Mouse (Mus musculus) kidney, postnatal 25 days (tissue): ENCODE data around the gene Scgb1a1.
"Not testable (repeated sequence)": the region's sequence is repeated elsewhere in the genome, so short reads cannot be mapped to it uniquely, and the experiment has no call there.

ENCODE experiments used
- DNase-seq, 2 experiments: peaks; one replicate each; pipeline ENCODE4 v3.0.0; 2021; ENCODE audit warnings: mixed read lengths in 2 of 2

The Scgb1a1 gene

DNA sequence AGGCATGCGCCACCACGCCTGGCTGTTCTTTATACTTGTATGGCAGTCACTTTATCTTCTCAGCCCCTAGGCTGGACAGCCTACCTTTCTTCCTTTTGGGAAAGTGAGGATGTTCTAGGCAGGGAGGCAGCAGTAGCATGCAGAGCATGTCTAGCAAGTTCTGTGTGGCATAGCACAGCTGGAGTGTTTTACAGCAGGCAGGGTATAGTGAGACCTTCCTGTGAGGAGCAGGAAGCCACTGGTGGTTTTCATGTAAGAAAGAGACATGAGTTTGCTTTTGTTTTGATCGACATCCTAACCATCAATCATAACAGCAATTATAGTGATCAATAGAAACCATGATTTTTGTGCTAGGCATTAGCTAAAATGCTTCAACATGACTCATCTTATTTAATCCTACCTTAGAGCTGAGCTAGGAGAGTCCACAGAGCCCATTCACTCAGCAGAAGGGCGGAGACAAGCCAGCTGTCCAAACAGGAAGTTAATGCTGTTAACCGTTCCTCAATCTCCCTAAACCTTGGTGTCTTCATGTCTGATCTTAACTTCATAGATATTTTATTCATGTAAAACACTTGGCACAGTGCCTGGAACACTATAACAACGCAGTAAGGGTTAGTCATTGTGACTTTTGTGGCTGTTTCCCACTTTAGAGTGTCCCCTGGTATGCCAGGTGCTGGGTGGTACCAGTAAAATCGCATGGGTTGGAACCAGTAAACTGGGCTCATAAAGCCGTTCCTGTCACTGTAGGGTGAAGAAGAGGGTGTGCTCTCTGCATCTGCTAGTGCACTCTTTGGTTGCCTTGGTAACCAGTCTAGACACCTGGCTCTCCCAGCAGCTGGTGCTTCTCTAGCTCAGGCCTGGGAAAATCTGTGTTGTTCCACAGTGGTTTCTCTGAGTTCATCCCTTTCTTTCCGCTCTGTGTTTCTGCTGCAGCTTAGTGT, 21.9 kb downstream of the Scgb1a1 start:
- no peak for DNase-seq

DNA sequence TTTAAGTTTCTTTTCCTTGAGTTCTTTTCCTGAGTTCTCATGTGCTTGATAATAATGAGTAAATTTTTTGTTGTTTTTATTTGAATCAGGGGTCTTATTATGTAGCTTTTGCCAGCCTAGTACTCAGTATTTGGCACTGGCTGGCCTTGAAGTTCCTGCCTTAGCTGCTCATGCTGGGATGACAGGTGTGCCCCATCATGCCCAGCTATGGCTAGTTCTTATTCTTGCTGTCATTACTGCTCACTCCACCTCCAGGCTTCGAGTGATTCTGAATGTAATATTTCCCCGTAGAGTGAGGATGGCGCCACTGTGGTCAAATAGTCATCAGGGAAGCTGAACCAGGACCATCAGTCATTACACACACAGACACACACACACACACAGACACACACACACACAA, 23.9 kb downstream of the Scgb1a1 start:
- no peak for DNase-seq

DNA sequence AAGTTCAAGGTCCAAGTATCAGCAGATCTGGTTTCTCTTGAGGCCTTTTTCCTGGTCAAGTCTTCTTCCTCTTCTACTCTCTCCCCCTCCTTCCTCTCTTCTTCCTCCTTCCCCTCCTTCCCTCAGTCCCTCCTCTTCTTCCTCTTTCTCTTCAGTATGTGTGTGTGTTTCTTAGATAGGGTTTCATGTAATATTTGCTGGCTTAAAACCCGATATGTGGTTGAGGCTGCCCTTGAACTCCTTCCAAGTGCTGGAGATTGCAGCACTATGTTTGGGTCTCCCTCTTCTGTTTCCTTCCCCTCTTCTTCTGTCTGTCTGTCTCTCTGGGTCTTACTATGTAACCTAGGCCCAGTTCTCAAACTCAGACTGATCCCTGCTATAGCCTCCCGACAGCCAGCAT, 24.9 kb downstream of the Scgb1a1 start:
- DNase-seq: no peak

GRCm38 (mm10) chr19:9061221-9061893, 26.4 kb downstream of the Scgb1a1 start:
- peak; percentile 61 to 67 for DNase-seq

GRCm38 (mm10) chr19:9060103-9060502, 27.7 kb downstream of the Scgb1a1 start:
- no peak for DNase-seq

- no peak for DNase-seq
These were observed 28.4 kb downstream of the Scgb1a1 start for GRCm38 (mm10) chr19:9059391-9059790.

DNA sequence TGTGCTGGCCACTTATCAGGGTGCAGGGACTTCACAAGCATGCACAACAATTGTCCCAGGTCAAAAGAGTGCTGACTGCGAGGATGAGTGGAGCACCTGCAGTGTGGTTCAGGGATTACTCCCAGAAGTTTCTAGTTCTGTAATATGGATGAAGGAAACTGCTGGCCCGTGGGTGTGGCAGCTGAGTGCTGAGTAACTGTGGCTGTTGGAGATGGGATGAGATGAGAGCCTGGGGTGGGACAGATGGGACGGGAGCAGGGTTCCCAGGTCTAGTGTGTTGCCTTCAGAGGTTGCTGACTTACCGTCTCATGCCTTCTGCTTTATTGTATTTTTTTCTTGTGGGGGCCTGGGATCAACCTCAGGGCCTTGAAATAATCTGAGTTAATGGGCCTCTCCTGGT, 28.8 kb downstream of the Scgb1a1 start:
- DNase-seq: no peak

DNA sequence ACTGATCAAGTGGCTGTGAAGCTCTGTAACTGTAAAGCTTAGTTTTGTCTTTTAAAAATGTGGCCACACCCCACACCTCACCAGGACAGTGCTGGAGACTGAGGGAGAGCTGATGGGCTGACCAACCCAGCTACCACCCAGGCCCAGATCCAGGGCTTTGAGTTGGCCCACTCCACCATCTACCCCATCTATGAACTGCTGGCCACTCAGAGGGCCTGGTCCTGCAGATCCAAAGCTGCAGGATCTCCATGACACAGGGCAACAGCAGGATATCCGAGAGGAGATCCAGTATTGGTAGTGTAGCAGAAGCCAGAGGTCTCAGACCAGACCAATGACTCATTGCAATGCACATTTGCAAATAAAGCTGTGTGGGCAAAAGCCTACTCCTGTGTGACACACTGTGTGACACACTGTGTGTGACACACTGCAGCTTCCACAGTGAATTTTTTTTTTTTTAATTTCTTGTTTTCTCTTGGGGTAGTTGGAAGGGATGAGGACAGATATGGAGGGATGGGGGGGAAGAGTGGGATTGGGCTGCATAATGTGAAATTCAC, 29.4 kb downstream of the Scgb1a1 start:
- DNase-seq: no peak

DNA sequence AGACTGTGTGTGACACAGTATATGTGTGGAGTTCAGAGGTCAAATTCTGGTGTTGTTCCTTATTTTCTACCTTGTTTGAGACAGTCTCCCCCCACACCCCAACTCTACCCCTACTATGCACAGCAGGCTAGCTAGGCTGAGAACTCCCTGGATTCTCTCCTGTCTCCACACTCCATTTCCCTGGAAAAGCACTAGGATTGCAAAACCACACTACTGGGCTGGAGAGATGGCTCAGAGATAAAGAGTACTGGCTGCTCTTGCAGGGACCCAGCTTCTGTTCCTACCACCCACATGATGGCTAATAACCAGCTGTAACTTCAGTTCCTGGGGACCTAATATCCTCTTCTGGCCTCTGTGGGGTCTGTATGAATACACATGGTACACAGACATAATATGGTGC, 30.1 kb downstream of the Scgb1a1 start:
- DNase-seq: no peak

- DNase-seq: no peak
These were observed 31.9 kb downstream of the Scgb1a1 start for GRCm38 (mm10) chr19:9055703-9056355.

DNA sequence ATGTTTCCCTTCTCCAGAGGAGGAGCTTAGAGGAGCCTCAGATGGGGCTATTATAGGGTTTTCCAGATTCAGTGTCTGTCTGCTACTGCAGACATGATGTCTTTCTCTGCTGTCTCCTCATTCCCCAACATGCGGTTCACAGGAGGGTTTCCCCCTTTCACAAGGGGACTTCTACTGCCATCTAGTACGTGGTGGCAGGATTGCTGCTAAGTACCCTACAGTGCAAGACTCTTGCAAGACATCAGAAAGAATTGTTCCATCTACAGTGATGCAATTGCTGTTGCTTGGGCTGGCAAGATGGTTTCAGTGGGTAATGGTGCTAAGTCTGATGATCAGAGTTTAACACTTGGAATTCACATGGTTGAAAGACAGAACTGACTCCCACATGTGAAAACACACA, 32.6 kb downstream of the Scgb1a1 start:
- no peak for DNase-seq

GRCm38 (mm10) chr19:9052803-9053431, 34.8 kb downstream of the Scgb1a1 start:
- peak in 1 of 2 experiments; percentile 55 for DNase-seq

DNA sequence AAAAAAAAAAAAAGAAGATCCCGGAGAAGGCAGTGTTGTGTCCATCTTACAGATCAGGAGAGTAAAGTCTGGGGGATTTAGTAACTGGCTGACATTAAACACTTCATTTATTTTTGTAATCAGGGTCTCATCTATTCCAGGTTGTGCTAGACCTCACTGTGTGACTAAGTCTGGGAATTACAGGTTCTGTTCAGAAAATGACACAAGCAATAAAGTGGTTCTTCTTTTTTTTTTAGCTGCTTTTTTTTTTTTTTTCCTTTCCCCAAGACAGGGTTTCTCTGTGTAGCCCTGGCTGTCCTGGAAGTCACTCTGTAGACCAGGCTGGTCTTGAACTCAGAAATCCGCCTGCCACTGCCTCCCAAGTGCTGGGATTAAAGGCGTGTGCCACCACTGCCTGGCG, 35.8 kb downstream of the Scgb1a1 start:
- not testable (repeated sequence) for DNase-seq

GRCm38 (mm10) chr19:9050294-9051229, 37.2 kb downstream of the Scgb1a1 start:
- DNase-seq: no peak

- no peak for DNase-seq
These were observed 38.6 kb downstream of the Scgb1a1 start for GRCm38 (mm10) chr19:9048981-9049687.

DNA sequence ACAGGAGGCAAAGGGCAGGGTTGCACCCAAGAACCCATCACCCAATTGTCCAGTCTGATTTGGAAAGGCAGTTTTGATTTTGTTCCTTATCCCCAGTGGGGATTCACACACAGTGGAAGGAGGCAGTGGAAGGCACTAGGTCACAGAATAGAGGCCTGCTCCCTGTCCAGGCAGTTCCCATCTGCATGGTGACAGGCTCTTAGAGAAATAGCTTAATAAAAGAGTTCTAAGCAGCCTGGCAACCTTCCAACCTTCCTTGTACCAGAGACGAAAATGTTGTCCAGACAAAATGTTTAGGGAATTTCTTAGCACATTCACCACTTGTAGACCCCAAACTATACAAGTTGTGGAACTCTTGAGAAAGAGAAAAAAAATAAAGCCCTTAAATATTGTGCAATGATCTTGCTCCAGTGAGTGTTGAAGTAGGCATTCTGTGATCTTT, 39.8 kb downstream of the Scgb1a1 start:
- DNase-seq: peak in 1 of 2 experiments; percentile 57

DNA sequence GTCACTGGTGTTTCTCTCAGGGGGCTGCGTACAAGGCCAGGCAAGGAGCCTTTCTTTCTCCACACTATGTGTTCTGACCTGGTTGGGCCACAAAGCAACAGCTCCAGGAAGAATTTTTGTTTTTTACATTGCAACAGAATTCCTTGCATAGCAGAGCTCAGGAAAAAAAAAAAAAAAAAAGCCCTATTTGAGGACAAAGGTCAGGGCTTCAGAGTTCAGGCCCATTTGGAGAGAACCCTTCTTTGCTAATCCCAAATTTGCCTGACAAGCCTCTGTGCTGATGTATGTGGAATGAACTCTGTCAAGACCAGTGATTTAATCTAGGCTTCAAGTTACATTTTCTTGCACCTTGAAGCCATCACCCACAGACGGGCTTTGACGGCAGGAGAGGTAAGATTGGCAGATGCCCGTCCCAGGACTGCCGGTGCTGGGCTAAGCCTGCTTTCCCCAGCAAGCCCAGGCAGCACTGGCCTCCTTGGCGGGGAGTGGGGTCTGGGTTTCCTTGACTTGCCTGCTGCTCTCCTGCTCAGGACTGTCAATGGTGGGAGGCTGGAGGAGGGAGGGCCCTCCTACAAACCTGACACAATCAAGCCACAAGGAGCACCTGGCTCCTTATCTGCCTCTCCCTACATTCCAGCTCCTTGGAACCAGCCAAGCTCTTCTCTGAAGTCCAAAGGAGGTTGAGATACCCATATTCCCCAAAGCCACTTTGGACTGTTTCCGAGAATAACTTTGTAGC, 40.4 kb downstream of the Scgb1a1 start:
- no peak for DNase-seq

DNA sequence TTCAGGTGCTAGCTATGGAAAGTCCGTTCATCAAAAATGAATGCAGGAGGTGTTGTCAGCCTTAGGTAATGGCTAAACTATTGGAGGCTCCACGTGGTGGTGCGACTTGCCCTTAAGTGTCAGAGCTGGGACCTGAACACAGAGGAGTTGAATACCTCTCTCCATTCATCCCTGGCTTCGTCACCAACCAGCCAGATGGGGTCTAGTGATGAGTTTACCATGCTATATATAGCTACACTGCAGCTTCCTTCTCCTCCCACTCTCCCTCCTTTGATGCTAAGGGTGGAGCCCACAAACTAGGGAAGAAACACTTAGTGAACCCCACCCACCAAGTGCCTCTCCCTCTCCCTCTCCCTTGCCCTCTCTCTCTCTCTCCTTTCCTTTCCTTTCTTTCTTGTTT, 43.5 kb downstream of the Scgb1a1 start:
- no peak for DNase-seq

- no peak for DNase-seq
These were observed 44.6 kb downstream of the Scgb1a1 start for GRCm38 (mm10) chr19:9043123-9043522.

DNA sequence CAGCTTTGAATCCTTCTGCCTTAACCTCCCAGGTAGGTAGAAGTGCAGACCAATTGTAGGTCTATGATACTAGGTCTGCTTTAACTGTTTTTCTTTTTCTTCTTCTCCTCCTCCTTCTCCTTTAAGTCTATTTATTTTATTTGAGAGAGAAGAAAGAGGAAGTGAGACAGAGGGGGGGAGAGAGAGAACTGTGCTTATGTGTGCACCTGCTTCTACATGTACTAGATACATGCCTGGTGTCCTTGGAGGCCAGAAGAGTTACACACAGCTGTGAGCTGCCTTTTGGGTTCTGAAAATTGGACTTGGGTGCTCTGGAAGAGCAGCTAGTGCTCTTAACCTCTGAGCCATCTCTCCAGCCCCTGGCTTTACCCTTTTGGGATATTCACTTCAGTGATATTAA, 46.7 kb downstream of the Scgb1a1 start:
- no peak for DNase-seq
